Mouse (Mus musculus) G1E-ER4 (cell line): ENCODE results near the gene Gm49027. TPM values are rescaled to one million over a fixed set of nuclear protein-coding genes. Genes with fewer than 3 reads are reported as not detected.

Source experiments
- GATA1 ChIP-seq: IDR thresholded peaks from one replicate; pipeline ENCODE4 v1.8.0; 2012; ENCODE audit warnings: low read length, inconsistent platforms
- polyA plus RNA-seq: library from polyadenylated mRNA; stranded (reverse); fragments of >175 nt; gene quantifications from 2 replicates; pipeline ENCODE4 v1.2.3, GENCODE M21; 2012

The Gm49027 gene
- polyA plus RNA-seq, 1 experiment = 0.29 TPM

DNA sequence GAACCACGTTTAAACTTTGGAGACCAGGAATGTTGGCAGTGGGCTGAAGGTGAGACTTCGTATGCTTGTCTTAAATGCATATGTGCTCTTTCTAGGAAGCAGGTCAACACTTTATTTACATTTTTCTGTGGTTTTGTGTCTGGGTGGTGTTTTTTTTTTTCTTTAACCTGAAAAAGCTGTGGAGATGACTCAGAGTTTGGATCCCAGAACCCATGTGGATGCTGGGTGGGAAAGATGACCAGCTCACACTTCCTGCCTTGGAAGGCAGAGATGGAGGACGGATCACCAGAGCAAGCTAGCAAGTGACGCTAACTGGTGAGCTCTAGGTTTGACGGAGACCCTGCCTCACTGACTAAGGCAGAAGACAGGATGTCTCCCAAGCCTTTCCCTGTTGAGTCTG, 10.4 kb downstream of the Gm49027 start:
- no peak for TF ChIP-seq GATA1

DNA sequence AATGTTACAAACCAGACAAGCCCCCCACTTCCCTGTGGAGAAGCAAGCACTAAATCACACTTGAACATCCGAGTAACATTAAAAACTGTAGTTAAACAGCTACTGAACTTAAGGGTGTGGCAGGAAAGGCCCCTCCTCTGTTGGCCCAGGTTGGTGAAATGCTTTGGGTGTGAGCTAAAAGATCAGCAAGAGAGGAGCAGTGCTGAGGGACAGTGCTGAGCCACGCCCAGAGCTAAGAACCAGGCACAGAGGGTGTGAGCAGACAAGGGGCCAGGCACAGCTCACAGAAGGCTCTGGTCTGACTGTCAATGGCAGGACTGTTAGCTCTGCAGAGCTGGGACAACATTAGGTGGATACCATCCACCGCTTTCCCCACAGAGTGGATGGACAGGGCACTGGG, 13.2 kb downstream of the Gm49027 start:
- no peak for TF ChIP-seq GATA1

DNA sequence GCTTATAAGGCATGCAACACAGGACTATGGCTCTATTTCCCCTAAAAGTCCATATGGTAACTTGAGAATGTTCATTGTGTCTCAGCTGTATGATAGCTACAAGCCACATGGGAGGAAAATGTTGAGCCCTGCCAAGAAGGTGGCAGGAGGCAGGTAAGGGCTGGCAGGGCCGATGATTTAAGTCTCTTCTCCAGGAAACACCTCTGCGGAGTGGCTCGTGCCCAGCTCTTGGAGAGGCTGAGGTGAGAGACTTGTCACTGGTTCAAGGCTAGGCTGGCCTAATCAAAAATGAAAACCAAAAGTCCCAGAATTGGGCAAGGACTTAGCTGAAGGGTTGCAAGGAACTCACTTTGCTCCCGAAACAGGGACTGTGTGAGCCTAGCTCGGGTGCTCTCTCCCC, 15.1 kb downstream of the Gm49027 start, which contains the start of gene B3gnt4:
Gene B3gnt4, plus strand, starts transcription at position 301 of the 400 bp plus-strand sequence.
- no peak for TF ChIP-seq GATA1

DNA sequence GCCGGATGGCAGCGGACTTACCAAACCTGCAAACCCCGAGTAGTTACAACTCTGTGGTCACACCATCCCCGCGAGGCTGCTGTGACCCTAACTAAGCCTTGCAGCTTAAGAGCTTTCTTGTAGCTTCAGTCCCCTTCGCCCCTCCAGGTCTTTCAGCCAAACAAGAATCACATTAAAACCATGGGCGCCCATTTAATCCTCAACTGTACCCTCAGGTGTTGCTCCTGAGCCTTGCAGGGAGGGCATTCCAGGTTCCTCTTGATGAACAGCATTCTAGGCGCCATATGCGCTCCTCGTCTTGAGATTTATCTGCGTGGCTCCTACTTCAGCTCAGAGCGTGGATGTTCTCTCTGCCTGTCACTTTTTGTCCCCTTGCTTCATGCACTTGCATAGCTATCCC, 16.4 kb downstream of the Gm49027 start:
- TF ChIP-seq GATA1 = no peak

GRCm38 (mm10) chr5:123507936-123508723, 17.2 kb downstream of the Gm49027 start:
- no peak for TF ChIP-seq GATA1

DNA sequence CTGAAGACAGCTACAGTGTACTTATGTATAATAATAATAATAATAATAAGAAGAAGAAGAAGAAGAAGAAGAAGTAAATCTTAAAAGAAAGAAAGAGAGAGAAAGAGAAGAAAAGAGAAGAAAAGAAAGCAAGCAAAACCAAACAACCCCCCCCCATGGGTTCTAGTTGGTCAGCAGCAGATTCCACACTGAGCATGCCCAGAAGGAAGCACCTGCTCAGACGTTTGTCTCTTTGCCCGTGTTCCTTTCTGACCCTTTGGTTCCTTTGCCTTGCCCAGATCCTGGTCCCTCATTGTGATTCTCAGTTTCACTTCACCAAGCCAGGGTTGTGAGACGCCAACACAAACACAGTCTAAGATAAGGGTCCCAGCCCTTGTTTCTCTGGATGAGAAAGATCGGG, 23.3 kb downstream of the Gm49027 start:
- no peak for TF ChIP-seq GATA1

- TF ChIP-seq GATA1 = no peak
Measured at GRCm38 (mm10) chr5:123499717-123500116, 25.6 kb downstream of the Gm49027 start.

GRCm38 (mm10) chr5:123489935-123490334, 35.4 kb downstream of the Gm49027 start:
- TF ChIP-seq GATA1 = no peak

DNA sequence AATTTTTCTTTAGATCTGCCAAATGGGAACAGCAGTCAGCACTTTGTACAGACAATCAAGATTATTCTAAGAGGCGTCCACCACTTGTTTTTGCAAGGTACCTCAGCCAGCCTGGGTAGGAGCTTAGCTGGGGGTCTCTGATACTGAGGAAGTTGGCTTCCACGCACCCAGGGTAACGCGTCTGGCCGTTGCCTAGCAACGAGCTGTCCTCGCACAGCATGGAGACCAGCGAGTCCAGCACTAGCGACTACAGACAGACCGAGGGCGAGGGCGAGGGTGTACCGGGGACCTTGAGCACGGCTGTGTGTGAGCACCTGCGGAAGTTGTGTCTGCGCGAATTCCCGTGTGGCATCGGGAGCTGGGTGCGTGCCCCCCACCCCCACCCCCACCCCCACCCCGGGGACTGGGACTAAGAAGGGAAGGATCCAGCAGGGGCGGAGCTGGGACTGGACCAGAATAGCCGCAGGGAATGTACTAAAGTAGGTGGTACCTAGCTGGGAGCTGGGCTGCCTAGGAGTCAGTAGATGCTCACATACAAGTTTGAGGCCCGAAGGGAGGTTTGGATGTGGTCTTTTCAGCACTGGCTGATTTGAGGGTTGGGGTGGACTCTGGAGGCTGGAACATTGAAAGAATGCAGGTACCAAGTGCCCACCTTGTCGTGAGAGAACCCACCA, 36.0 kb downstream of the Gm49027 start, which contains the start of the genes Lrrc43 and Il31:
Gene Lrrc43, plus strand, starts transcription at position 194 of the 674 bp plus-strand sequence.
Gene Il31, minus strand, starts transcription at position 378 of the 674 bp plus-strand sequence.
- no peak for TF ChIP-seq GATA1

DNA sequence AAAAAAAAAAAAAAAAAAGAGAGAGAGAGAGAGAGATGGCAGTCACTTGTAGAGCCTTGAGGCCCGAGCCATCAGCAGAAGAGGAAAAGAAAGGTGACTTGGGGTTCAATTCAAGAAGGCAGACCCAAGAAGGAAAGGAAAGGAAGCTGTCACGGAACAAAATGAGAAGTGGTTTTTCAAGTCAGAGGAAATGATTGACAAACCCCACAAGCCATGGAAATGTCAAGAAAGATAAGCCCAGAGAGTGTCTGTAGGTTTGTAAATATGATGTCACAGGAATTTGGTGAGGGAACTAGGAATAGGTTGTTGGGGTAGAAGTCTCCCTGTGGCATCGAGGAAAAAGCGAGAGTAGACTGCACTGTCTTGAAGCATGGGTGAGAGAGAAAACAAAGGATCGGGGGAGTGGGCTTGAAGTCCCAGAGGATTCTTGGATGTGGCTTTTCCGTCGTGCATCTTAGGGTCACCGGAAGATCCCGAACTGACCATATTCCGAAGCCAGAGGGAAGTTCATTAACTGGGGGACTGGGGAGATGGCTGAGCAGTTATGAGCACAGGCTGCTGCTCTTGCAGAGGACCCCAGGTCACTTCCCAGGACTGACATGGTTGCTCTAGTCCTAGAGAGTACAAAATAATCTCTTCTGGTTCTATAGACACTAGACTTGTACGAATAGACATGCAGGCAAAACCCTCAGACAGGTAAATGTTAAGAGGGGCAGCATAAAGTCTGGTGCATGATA, 37.5 kb downstream of the Gm49027 start:
- TF ChIP-seq GATA1 = no peak

GRCm38 (mm10) chr5:123473817-123474216, 51.5 kb downstream of the Gm49027 start:
- no peak for TF ChIP-seq GATA1

- no peak for TF ChIP-seq GATA1
Measured at GRCm38 (mm10) chr5:123470784-123471400, 54.4 kb downstream of the Gm49027 start.

- no peak for TF ChIP-seq GATA1
Measured at GRCm38 (mm10) chr5:123464638-123465037, 60.6 kb downstream of the Gm49027 start.

Other genes with a start within 250 kb of the Gm49027 start
- 47.9 and 49.2 TPM in 2 replicates for gene Bcl7a, start 181.7 kb downstream of the Gm49027 start, polyA plus RNA-seq
- gene Mlxip, start 130.7 kb downstream of the Gm49027 start, polyA plus RNA-seq = 12.7 and 16.1 TPM in 2 replicates
- not detected in 2 replicates for gene Lrrc43, start 36.2 kb downstream of the Gm49027 start, polyA plus RNA-seq
- not detected in 2 replicates for gene Il31, start 36.0 kb downstream of the Gm49027 start, polyA plus RNA-seq
- not detected in 2 replicates for gene B3gnt4, start 15.0 kb downstream of the Gm49027 start, polyA plus RNA-seq
- 5.1 and 6.6 TPM in 2 replicates for gene Diablo, start 1.3 kb downstream of the Gm49027 start, polyA plus RNA-seq
- gene Vps33a, start 47.5 kb upstream of the Gm49027 start, polyA plus RNA-seq = 10.1 and 11.2 TPM in 2 replicates
- gene Clip1, start 159.1 kb upstream of the Gm49027 start, polyA plus RNA-seq = 17.4 and 20.2 TPM in 2 replicates
- gene Zcchc8, start 195.6 kb upstream of the Gm49027 start, polyA plus RNA-seq = 98.2 and 122 TPM in 2 replicates
- gene Rsrc2, start 223.9 kb upstream of the Gm49027 start, polyA plus RNA-seq = 4.1 and 14.3 TPM in 2 replicates
- 3.4 and 3.5 TPM in 2 replicates for gene Kntc1, start 224.2 kb upstream of the Gm49027 start, polyA plus RNA-seq